Mouse (Mus musculus) spleen, postnatal 36 days (tissue): Measurements from ENCODE around the gene Usp44.
A peak's percentile ranks its signal among the peaks of the same experiment; 100 is the strongest.
"Not testable (repeated sequence)": the region's sequence is repeated elsewhere in the genome, so short reads cannot be mapped to it uniquely, and the experiment has no call there.

ENCODE experiments used
- DNase-seq, 2 experiments: peaks; one replicate each; pipeline ENCODE4 v3.0.0; 2022; ENCODE audit warnings: low spot score in 2 of 2, mixed read lengths in 1 of 2

The Usp44 gene

DNA sequence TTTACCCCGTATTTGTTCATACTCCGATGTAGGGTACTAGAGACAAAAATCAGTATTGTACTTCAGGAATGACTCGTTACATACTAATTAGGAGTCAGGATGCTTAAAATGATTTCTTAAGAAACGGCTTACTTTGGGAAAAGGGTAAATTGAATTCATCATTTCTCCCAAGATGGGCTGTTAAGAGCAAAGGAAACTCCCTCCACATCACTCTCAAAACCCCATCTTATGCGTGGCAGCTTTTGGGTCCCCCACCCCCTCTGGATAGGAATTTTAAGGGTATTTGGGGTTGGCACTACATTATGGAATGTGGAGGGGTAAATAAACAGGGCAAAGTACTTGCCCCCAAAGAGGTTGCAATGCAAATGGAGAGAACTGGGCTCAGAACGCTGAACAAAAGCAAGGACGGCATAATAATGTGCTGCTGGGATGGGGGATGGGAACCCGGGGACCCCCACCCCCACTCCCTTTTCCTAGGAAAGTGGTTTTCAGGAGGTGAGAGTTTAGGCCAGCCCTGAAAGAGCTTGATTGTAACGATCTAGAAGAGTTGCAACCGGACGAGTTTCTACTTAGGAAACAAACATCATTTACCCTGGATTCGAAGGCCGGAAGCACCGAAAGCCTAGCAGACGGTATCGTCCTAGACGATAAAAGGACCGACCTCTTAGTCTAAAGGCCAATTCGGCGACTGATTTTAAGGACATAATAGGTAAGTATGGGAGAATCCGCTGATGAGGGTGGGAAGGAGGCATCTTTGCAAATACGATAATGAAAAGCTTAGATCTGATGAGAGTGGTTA lies at the start of gene Usp44:
Gene Usp44 (plus strand): TSS at position 625 of the 799 bp plus-strand sequence.
- no peak for DNase-seq

DNA sequence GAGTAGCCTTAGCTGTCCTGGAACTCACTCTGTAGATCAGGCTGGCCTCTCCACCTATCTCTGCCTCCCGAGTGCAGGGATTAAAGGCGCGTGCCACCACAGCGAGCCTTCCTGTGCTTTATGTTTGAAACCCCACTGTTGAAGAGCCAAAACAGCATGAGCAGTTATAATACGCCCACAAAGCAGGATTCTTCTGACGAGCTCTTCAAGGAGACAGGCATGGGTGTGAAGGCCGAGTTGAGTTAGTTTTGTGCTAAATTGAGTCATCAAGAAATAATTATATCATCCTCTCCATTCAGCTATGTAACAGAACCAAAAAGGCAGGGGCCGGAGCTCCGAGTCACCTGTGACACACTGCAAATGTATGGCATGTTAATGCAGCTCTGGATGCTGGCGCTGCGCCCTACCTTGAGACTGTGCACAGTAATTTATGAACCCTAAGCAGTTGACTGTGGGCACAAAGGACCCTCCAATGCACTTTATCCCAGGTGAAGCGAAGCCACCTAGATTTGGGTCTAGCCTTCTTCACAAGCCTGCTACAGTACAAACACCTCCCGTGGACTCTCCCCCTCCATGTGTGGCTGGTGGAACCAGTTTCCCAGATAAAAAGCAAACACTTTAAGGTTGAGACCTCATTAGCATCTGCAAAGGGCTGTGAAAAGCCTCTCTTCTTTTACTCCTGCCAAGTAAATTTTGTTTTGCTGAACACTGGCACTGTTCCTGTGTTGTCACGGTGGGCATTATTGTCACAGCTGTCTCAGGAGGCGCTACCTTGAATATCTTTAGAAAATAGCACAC lies 47.9 kb upstream of the Usp44 start:
- no peak for DNase-seq

DNA sequence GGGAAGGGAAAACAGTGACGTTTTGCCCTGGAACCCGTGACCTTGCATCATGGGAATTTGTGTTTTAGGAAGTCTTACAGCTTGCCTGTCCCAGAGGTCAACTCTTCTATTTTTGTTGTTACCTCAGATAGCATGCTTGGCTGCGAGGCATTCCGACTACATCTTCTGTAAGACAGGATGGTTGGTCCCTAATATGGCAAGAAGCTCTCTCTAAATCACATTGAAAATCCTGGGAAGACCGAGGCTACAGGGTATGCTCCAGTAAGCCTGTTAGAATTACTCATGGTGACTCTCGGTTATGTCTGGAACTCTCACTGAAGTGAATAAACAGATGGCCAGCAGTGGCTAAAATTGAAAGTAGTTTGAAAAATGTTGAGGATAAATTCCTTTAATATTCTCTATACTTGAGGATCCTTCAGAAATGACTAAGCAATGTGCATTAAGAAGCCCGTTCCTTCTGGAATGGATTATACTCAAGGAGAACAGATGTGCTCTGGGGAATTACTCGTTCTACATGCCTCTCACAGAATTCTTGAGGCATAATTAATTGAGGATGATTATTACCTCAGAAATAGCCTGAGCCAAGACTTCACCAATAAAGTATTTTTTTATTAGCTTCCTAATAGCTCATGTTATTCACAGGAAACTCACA lies 31.5 kb upstream of the Usp44 start:
- no peak for DNase-seq

- DNase-seq: no peak
Measured at GRCm38 (mm10) chr10:93800363-93800722, 31.0 kb upstream of the Usp44 start.

GRCm38 (mm10) chr10:93800895-93801294 lies 30.5 kb upstream of the Usp44 start:
- DNase-seq: no peak

DNA sequence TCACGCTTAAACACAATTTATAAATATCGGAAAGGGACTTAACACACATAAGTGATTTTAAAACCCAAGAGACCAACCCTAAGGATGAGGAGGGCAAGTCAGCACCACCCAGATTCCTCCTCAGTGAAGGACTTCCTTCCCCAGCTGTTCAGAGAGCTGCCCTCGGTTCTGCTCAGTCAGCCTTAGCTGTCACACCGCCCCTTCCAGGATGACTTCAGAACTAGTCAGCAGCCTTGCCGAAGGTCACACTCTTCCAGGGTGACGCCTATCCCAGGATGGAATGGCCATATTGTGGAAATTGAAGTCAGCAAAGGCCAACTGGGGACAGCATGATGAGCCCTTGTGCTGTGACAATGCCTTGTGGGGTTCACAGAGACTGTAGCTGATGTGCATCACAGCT lies 28.2 kb upstream of the Usp44 start:
- no peak for DNase-seq

- not testable (repeated sequence) for DNase-seq
Measured at GRCm38 (mm10) chr10:93809438-93809837, 21.9 kb upstream of the Usp44 start.

DNA sequence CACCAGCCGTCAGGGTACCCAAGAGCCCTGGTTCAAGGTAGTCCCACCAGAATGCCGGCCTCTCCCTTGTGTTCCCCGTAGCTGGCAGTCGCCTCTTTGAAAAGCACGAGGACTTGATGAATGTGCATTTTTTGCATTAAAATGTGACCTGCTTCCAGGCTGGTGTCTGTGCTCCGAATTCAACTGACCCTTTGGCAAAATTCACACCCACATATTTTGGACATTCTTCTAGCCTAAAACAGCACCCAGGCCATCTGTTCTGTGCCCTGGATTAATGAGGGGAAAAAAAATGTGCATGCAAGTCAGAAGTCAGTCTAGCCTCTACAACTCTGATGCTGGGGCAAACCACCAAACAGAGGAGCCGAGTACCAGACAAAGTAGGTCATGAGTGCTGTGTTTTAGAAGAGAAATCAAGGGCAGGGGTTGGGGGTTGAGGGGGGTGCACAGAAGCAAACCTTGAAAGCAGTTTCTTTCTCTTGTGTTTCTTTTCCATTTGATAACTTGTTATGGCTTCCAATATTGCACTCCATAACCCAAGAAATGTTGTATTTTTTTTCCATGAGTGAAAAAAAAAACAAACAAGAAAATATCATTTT lies 20.7 kb upstream of the Usp44 start:
- DNase-seq: no peak

- no peak for DNase-seq
Measured at GRCm38 (mm10) chr10:93812098-93812497, 19.3 kb upstream of the Usp44 start.

- peak in 1 of 2 experiments; percentile 31 for DNase-seq
Measured at GRCm38 (mm10) chr10:93812774-93813415, 18.5 kb upstream of the Usp44 start.

GRCm38 (mm10) chr10:93813755-93814154 lies 17.6 kb upstream of the Usp44 start:
- DNase-seq: no peak

GRCm38 (mm10) chr10:93818661-93819060 lies 12.7 kb upstream of the Usp44 start:
- DNase-seq: peak; percentile 42 to 52

DNA sequence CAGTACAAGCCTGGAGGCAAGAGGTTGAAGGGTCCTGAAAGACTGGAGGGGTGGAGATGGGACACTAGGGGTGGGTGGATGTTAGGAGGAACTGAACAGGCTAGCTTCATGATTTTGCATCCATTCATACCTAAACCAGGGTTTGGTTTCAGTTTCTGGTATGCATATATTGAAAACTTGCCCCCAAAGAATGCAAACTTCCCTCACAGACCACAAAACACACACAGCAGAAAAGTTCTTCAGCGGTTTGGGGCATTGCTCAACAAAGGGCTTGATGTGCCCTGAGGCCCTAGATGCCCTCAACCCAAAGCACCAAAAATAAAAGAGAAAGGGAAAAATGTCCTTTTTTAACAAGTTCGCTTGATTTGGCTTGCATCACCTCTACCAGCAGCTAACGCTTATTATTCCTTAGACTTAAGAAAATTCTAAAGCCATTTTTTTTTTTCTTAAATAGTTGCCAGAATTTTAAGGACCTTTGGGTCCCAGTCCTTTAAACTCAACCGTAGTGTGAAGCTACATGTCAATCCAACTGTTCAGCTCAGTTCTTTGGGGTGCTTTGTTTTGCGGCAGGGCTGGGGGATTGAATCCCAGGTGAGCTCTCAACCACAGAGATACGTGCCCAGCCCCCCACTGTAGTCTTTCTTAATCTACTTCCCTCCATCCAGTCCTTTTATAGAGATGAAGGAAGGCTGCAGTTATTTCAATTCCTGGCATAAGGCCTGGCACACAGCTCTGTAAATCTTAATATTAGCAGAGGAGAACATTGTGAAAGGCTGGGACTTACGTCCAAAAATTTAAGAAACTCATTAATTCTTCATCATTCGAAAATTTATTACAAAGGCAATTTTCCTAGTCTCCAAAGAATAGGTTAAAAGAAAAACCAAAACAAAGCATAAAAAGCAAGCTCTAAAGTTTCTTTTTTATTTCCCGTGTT lies 1.2 kb upstream of the Usp44 start:
- DNase-seq: no peak

- DNase-seq: no peak
Measured at GRCm38 (mm10) chr10:93831730-93832574, 597 bp downstream of the Usp44 start.

DNA sequence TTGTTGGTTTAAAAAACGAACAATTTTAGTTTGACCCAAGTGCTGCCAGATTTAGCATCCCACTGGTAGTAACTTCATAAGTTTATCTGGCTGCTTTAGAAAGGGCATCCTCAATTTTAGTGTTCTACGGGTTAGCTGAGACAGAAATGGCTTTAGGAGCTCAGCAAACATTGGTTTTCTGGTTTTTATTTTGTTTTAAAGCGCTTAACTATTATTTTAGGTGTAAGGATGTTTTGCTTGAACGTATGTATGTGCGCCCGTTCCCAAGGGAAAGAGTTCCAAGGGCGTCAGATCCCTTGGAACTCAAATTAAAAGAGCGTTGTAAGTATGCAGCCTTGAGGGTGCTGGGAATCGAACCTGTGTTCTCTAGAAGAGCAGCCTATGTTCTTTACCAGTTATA lies 1.5 kb downstream of the Usp44 start:
- DNase-seq: no peak

- no peak for DNase-seq
Measured at GRCm38 (mm10) chr10:93833370-93833698, 2.0 kb downstream of the Usp44 start.

GRCm38 (mm10) chr10:93833699-93834393 lies 2.5 kb downstream of the Usp44 start:
- DNase-seq: peak; percentile 49 to 52

DNA sequence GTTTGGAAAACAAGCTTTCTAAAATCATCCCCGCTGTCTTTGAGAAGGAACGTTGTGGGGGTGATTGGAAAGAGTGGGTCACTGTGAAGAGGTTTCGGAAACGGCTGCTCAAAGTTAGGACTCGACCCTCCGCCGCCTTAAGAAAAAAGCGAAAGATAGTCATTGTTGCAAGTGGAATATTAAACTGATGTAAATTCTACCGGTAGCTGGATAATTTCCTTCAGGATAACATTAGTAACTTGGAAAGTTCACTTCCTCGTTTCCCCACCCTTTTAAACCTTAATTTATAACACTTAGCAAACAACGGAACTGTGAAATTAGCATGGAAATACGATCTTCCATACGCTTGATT lies 3.0 kb downstream of the Usp44 start:
- DNase-seq: no peak

GRCm38 (mm10) chr10:93835115-93835514 lies 3.8 kb downstream of the Usp44 start:
- not testable (repeated sequence) for DNase-seq
